Mouse (Mus musculus) brain, adult 10 weeks (tissue): Measurements from ENCODE around the gene Muc2. TPM values are rescaled to one million over a fixed set of nuclear protein-coding genes. Genes with fewer than 3 reads are reported as not detected.

Source experiments
- polyA plus RNA-seq: library from polyadenylated mRNA; stranded (reverse); fragments of 350-450 nt; fragmentation: Illumina TruSeq; extraction: RNeasy Lipid Tissue Mini Kit (QIAGEN cat#74804); gene quantifications from one replicate; pipeline ENCODE4 v1.2.3, GENCODE M21; 2015; ENCODE audit warnings: low read depth, low replicate concordance

The Muc2 gene
- not detected for polyA plus RNA-seq

DNA sequence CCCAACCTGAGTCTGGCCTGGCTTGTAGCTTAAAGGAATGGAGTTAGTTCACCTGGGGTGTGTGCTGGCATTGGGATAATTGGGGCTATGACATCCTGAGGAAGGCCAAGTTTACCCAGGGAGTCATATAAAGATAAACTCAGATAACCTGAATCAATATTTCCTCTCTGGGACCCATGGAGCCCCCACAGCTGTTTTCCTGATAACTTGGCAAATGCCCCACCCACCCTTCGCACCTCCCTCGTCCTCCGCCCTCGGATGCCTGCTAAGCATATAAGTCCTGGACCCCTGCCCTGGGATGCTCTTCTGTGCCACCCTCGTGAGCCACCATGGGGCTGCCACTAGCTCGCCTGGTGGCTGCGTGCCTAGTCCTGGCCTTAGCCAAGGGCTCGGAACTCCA, at the start of gene Muc2:
Gene Muc2, plus strand, starts transcription at position 301 of the 400 bp plus-strand sequence.

DNA sequence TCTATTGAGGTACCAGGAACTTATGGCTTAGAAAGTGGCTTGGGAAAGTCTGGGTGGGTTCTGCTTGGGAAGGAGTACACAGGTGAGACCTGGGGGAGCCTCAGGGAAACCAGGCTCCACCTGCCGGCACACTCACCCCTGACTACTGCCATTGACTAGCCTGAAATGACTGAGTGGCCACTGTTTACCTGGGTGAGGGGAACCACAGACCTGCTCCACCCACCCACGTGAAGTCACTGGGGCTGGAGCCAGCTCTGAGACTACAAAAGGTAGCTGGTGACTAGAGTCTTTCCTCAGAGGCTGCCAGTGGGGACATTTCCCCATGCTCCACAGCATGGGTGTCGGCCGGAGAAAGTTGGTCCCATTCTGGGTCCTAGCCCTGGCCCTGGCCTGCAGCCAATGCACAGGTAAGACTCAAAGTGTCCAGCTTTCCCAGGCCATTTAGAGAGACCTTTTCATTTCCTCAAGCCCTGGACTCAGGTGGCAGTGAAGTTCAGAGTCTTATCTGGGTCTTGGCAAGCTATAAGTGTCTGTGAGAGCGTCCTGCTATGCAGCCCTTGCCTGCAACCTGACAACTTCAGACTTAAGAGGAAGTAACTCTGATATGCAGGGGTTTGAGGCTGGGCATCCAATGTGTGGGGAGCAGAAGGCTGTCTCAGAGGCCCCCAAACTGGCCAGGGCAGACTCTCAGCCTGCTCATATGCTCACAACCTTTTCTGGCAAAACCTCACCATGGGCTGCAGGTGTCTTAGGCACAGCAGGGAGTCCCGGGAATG, 98.7 kb downstream of the Muc2 start, which contains the start of gene Muc5ac:
Gene Muc5ac, plus strand, starts transcription at position 296 of the 776 bp plus-strand sequence.

Other genes with a start within 250 kb of the Muc2 start
- gene Pidd1, start 246.3 kb upstream of the Muc2 start, polyA plus RNA-seq = 2.1 TPM
- gene Rplp2, start 243.0 kb upstream of the Muc2 start, polyA plus RNA-seq = 731 TPM
- gene Pnpla2, start 235.1 kb upstream of the Muc2 start, polyA plus RNA-seq = 18.9 TPM
- gene Cracr2b, start 229.2 kb upstream of the Muc2 start, polyA plus RNA-seq = 4.0 TPM
- 42.1 TPM for gene Cd151, start 222.9 kb upstream of the Muc2 start, polyA plus RNA-seq
- gene Polr2l, start 215.2 kb upstream of the Muc2 start, polyA plus RNA-seq = 45.8 TPM
- gene Tspan4, start 215.1 kb upstream of the Muc2 start, polyA plus RNA-seq = 20.6 TPM
- gene Chid1, start 150.5 kb upstream of the Muc2 start, polyA plus RNA-seq = 71.2 TPM
- 97.0 TPM for gene Ap2a2, start 128.2 kb upstream of the Muc2 start, polyA plus RNA-seq
- not detected for gene Muc6, start 35.0 kb upstream of the Muc2 start, polyA plus RNA-seq
- not detected for gene Muc5ac, start 98.6 kb downstream of the Muc2 start, polyA plus RNA-seq
- gene Muc5b, start 148.7 kb downstream of the Muc2 start, polyA plus RNA-seq = not detected
- 111 TPM for gene Tollip, start 228.2 kb downstream of the Muc2 start, polyA plus RNA-seq